Mouse (Mus musculus) G1E-ER4 (cell line): ENCODE measurements around the gene Bche. TPM values are rescaled to one million over a fixed set of nuclear protein-coding genes. Genes with fewer than 3 reads are reported as not detected.

Source experiments
- GATA1 ChIP-seq: IDR thresholded peaks from one replicate; pipeline ENCODE4 v1.8.0; 2012; ENCODE audit warnings: low read length, inconsistent platforms
- polyA plus RNA-seq: library from polyadenylated mRNA; stranded (reverse); fragments of >175 nt; gene quantifications from 2 replicates; pipeline ENCODE4 v1.2.3, GENCODE M21; 2012

The Bche gene
- polyA plus RNA-seq, result not detected in 2 replicates

DNA sequence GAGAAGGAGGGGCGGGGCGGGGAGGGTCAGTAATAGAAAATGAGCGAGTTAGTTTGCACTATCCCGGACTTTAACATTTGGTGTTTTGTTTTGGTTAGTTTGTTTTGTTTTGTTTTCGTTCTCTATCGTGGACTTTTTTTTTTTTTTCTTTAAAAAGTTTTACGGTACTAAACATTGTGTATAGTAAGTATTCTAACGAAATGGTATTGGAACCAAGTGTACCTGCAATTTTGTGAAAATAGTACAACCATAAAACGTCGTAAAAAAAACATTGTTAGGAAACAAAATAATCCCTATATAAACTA is at the start of gene Bche:
Gene Bche, minus strand, starts transcription at position 6 of the 305 bp plus-strand sequence.
- TF ChIP-seq GATA1, result no peak

- no peak for TF ChIP-seq GATA1
Measured at GRCm38 (mm10) chr3:73741998-73742397, 33.8 kb upstream of the Bche start.

DNA sequence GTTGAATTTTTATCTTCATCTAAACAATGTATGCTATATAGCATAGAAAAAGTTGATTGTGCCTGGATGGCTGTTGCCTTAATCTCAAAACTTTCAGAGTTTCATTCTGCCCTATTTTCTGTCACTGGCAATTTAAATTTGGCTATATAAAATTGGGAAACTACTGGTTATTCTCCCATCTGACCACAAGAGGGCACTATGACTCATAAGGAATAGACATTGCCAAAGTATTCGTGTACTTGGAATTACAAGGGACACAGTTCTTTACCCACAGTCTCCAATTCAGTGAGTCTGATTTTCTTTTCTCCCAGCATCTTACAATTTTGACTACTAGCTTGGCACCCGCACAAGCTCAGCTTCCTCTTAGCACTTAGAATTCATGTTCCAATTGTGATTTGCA is 23.5 kb upstream of the Bche start:
- no peak for TF ChIP-seq GATA1

GRCm38 (mm10) chr3:73729511-73729910 is 21.3 kb upstream of the Bche start:
- no peak for TF ChIP-seq GATA1

DNA sequence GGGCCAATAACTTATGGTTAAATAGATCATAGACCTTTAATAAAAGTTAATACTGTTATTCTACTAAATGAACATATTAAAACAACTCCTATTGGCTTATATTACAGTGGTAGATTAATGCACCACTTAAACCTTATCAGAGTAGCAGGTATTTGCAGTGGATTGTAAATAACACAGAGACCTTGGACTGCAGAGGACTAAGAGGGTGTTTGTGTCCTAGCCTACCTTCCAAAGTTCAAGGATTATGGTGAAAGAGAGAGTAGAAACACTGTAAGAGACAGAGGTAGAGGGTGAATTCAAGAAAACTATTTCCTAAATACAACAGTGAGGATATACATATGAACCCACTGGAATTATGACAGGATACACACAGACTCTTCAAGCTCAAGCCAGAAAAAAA is 17.5 kb upstream of the Bche start:
- no peak for TF ChIP-seq GATA1

DNA sequence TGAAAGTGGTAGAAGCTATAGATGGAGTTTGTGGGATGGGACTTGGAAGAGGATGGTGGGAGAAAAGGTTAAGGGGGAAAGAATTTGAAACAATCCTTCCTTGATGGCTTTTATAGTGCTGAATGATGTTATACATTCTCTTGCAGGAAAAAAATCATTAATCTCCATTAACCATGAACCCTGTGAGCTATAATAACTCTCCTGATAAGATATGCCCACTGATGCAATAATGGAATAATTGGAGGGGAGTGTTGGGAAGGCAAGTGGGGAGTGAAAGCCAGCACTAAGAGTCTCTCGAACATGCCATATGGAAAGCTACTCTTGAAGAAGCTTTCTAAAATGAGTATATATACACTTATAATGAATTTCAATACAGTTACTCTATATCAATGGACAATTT is 16.7 kb upstream of the Bche start:
- TF ChIP-seq GATA1, result no peak

GRCm38 (mm10) chr3:73717610-73718284 is 9.5 kb upstream of the Bche start:
- no peak for TF ChIP-seq GATA1

GRCm38 (mm10) chr3:73709871-73710270 is 1.7 kb upstream of the Bche start:
- TF ChIP-seq GATA1, result no peak

DNA sequence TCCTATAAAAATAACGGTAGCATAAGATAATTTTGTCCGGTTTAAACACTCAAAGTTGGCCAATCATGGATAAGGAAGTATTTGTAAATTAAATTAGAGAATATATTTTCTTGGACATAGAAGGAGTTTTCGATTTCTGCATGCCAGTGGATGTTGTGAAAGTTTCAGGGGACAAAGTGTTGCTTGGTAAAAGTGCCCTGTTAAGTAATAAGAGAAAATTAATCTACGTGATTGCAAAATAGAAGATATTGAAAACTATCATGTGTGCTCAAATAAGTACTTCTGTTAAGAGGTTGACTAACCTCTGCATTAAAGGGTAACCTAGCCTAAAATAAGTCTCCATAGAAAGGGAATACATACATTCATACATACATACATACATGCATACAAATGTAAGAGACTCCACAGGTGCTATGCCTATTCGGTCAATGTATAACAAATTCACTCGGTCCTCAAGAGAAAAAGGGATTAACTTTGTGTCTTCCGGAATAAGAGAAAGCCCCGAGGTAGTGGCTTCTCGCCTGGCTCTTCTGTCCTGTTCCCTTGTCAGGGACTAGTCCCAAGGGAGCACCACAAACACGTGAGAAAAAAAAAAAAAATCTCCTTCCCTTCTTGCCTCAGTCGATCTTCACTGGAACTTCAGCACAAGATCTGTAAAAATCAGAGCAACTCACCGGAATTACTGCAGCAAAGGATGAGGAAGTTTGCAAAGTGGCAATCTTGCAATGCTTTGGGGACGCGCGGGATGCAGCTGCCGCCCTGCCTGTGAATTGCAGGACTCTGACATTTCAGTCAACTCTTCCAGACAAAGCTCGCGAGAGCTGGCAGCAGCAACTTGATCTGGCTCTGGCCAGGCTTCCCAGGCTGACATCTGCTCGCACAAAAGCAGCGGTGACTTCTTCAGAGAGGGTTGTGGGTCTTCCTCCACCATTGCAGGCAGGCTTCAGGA is 480 bp downstream of the Bche start:
- TF ChIP-seq GATA1, result no peak

- no peak for TF ChIP-seq GATA1
Measured at GRCm38 (mm10) chr3:73706544-73706943, 1.7 kb downstream of the Bche start.

GRCm38 (mm10) chr3:73698889-73699288 is 9.3 kb downstream of the Bche start:
- no peak for TF ChIP-seq GATA1

DNA sequence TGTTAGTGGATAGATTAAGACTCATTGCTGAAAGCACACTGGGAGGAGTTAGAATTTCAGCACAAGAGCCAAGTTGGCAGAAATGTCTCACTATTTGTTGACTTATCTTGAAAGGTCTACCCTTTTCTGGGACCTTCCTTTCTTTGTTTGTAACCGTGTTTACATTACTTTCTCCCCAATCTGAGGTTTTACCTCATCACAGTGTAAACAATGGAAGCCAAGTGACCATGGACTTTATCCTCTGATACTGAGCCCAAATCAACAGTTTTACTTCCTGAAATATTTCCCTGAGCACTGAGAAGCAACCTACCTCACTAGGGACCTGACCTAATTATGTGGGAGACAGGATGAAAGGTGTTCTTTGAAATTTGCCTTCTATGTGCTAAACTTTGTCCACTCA is 34.9 kb downstream of the Bche start:
- no peak for TF ChIP-seq GATA1

DNA sequence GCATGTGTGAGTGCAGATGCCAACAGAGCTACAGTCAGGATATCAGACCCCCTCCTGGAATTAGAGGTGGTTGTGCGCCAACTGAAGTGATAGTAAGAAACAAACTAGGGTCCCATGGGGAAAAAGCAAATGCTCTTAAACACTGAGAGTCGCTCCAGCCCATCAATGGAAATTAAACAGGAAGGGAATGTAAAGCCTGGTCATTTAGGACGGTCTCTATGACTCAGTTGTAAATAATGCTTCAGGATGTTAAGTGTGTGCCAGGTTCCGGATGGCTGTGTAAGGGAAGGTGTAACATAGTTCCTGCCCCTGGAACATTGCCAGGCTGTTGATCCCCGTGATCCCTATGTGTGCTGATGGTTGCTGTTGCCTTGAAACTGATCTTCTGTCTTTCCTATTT is 40.0 kb downstream of the Bche start:
- TF ChIP-seq GATA1, result no peak

GRCm38 (mm10) chr3:73667245-73668131 is 40.7 kb downstream of the Bche start:
- no peak for TF ChIP-seq GATA1

- TF ChIP-seq GATA1, result no peak
Measured at GRCm38 (mm10) chr3:73650281-73650680, 57.9 kb downstream of the Bche start.

GRCm38 (mm10) chr3:73647064-73647463 is 61.2 kb downstream of the Bche start:
- TF ChIP-seq GATA1, result no peak
